Mouse (Mus musculus) brain, embryonic 14.5 days (tissue): ENCODE measurements around the gene Ankrd50.

Source experiments
- CTCF ChIP-seq: fragments of 200-500 bp; IDR thresholded peaks from 2 replicates; pipeline ENCODE4 v1.5.1; 2012; ENCODE audit warnings: inconsistent platforms, mild to moderate bottlenecking, moderate library complexity, borderline replicate concordance; ENCODE audit not compliant: insufficient read depth, insufficient read length; ENCODE audit errors: extremely low read depth
- POLR2A ChIP-seq: fragments of 200-500 bp; IDR thresholded peaks from 2 replicates; pipeline ENCODE4 v1.6.1; 2012; ENCODE audit warnings: mild to moderate bottlenecking, inconsistent platforms, borderline replicate concordance; ENCODE audit not compliant: poor library complexity, insufficient read depth, insufficient read length, severe bottlenecking; ENCODE audit errors: extremely low read depth

- no peak for TF ChIP-seq CTCF
- no peak for TF ChIP-seq POLR2A
Measured at GRCm38 (mm10) chr3:38501316-38501715, 16.7 kb upstream of the Ankrd50 start.
